Mouse (Mus musculus): ENCODE measurements around the gene Map2k2. TPM values are rescaled to one million over a fixed set of nuclear protein-coding genes. Genes with fewer than 3 reads are reported as not detected.

The Map2k2 gene
- total RNA-seq, 2 experiments from 2014 or later, result 115 to 122 TPM

Small RNAs within 50 kb of the gene (microRNA-seq; reads per million reads assigned to microRNA genes)
- gene Mir5615-1 (0 reads per million in 2 experiments), gene Mir5615-2 (0 reads per million in 2 experiments)

Other genes starting within 250 kb of the Map2k2 start
- not detected for gene Tmprss9, start 234.1 kb upstream of the Map2k2 start, total RNA-seq (2021)
- 100 to 1,000 TPM; 145 to 161 TPM for gene Timm13, start 204.9 kb upstream of the Map2k2 start, total RNA-seq (2021)
- gene Lmnb2, start 187.7 kb upstream of the Map2k2 start, total RNA-seq (2021), result 1 to 10 TPM; 5.1 to 7.0 TPM
- gene Gadd45b, start 175.8 kb upstream of the Map2k2 start, total RNA-seq (2021), result 10 to 100 TPM; 13.6 to 17.2 TPM
- under 1 TPM; 0.27 to 0.31 TPM for gene Gng7, start 91.0 kb upstream of the Map2k2 start, total RNA-seq (2021)
- under 1 TPM in 1 of 2 experiments, not detected in 1; 0.10 TPM for gene Diras1, start 80.3 kb upstream of the Map2k2 start, total RNA-seq (2021)
- 10 to 100 TPM; 13.6 to 14.8 TPM for gene Slc39a3, start 68.5 kb upstream of the Map2k2 start, total RNA-seq (2021)
- gene Sgta, start 45.7 kb upstream of the Map2k2 start, total RNA-seq (2021), result 10 to 100 TPM; 91.5 to 93.3 TPM
- 10 to 100 TPM; 10.3 to 10.9 TPM for gene Thop1, start 35.9 kb upstream of the Map2k2 start, total RNA-seq (2021)
- under 1 TPM; 0.69 to 0.90 TPM for gene Creb3l3, start 7.0 kb upstream of the Map2k2 start, total RNA-seq (2021)
- 10 to 100 TPM; 40.8 to 43.2 TPM for gene Zbtb7a, start 29.3 kb downstream of the Map2k2 start, total RNA-seq (2021)
- gene Pias4, start 62.0 kb downstream of the Map2k2 start, total RNA-seq (2021), result 10 to 100 TPM; 15.2 to 18.3 TPM
- 1,000 to 10,000 TPM; 1,113 to 1,165 TPM for gene Eef2, start 70.7 kb downstream of the Map2k2 start, total RNA-seq (2021)
- gene Dapk3, start 77.1 kb downstream of the Map2k2 start, total RNA-seq (2021), result 10 to 100 TPM; 28.4 to 29.2 TPM
- gene 4930442H23Rik, start 77.9 kb downstream of the Map2k2 start, total RNA-seq (2021), result not detected
- gene Nmrk2, start 96.1 kb downstream of the Map2k2 start, total RNA-seq (2021), result 1 to 10 TPM; 3.6 to 9.8 TPM
- gene Atcay, start 124.9 kb downstream of the Map2k2 start, total RNA-seq (2021), result under 1 TPM; 0.12 TPM
- gene Zfr2, start 127.2 kb downstream of the Map2k2 start, total RNA-seq (2021), result 1 to 10 TPM; 2.7 to 3.4 TPM
- gene Matk, start 147.0 kb downstream of the Map2k2 start, total RNA-seq (2021), result under 1 TPM; 0.26 to 0.51 TPM
- 10 to 100 TPM; 83.0 to 96.2 TPM for gene Mrpl54, start 161.0 kb downstream of the Map2k2 start, total RNA-seq (2021)
- 10 to 100 TPM; 85.5 to 97.2 TPM for gene Apba3, start 161.0 kb downstream of the Map2k2 start, total RNA-seq (2021)
- gene Tjp3, start 185.7 kb downstream of the Map2k2 start, total RNA-seq (2021), result under 1 TPM; 0.14 to 0.34 TPM
- 10 to 100 TPM; 34.8 to 36.7 TPM for gene Pip5k1c, start 187.0 kb downstream of the Map2k2 start, total RNA-seq (2021)
- gene Cactin, start 215.2 kb downstream of the Map2k2 start, total RNA-seq (2021), result 10 to 100 TPM; 15.6 to 17.8 TPM
- gene Tbxa2r, start 222.8 kb downstream of the Map2k2 start, total RNA-seq (2021), result 1 to 10 TPM; 5.3 to 7.9 TPM
- gene Gipc3, start 237.4 kb downstream of the Map2k2 start, total RNA-seq (2021), result 1 to 10 TPM; 5.2 to 5.5 TPM
- gene Hmg20b, start 244.6 kb downstream of the Map2k2 start, total RNA-seq (2021), result 10 to 100 TPM; 74.0 to 82.9 TPM